Mouse (Mus musculus): ENCODE data around the gene Fgf12. TPM values are rescaled to one million over a fixed set of nuclear protein-coding genes. Genes with fewer than 3 reads are reported as not detected.

Gene Fgf12
- polyA plus RNA-seq, 1 experiment from 2014 or later, result 0.74 TPM

GRCm38 (mm10) chr16:28389114-28389513 is 363.8 kb downstream of the Fgf12 start:
- WGBS, result 71% methylated on average over 4 of the region's 4 CpGs
- ATAC-seq (ENCODE audit: low FRiP score, low TSS enrichment), result no peak
- Histone ChIP-seq H3K4me3 (ENCODE audit: low read depth, low read length) (no peak overlapping the region), H3K4me1 (replicated peaks; ENCODE audit: control insufficient read depth, insufficient read depth) (no peaks in the 10 kb centered on the region), H3K9ac (ENCODE audit: low read length) (no peak overlapping the region), H3K4me2 (replicated peaks; ENCODE audit: low read depth) (no peak overlapping the region), H3K27ac (replicated peaks) (no peak overlapping the region), H3K36me3 (ENCODE audit: control insufficient read depth, insufficient read depth, low read length) (no peaks in the 10 kb centered on the region), H3K27me3 (ENCODE audit: control insufficient read depth, insufficient read depth, low read length) (no peaks in the 10 kb centered on the region), H3K9me3 (ENCODE audit: control insufficient read depth, low read length) (no peaks in the 10 kb centered on the region)
- no peak for DNase-seq (ENCODE audit: low spot score)
- TF ChIP-seq CTCF (IDR thresholded peaks at IDR 0.05; ENCODE audit: low read depth), result no peak
- TF ChIP-seq EP300 (optimal IDR thresholded peaks at IDR 0.05), result no peak

GRCm38 (mm10) chr16:28374790-28375189 is 378.1 kb downstream of the Fgf12 start:
- Histone ChIP-seq H3K27ac (replicated peaks) (no peak overlapping the region), H3K4me3 (ENCODE audit: low read depth, low read length) (no peak overlapping the region), H3K9me3 (ENCODE audit: control insufficient read depth, low read length) (no peaks in the 10 kb centered on the region), H3K36me3 (ENCODE audit: control insufficient read depth, insufficient read depth, low read length) (no peaks in the 10 kb centered on the region), H3K27me3 (ENCODE audit: control insufficient read depth, insufficient read depth, low read length) (no peaks in the 10 kb centered on the region), H3K9ac (ENCODE audit: low read length) (no peak overlapping the region), H3K4me1 (replicated peaks; ENCODE audit: control insufficient read depth, insufficient read depth) (no peaks in the 10 kb centered on the region), H3K4me2 (replicated peaks; ENCODE audit: low read depth) (no peak overlapping the region)
- no peak for TF ChIP-seq CTCF (IDR thresholded peaks at IDR 0.05; ENCODE audit: low read depth)
- TF ChIP-seq EP300 (optimal IDR thresholded peaks at IDR 0.05), result no peak
- 67% methylated on average over 2 of the region's 2 CpGs for WGBS
- ATAC-seq (ENCODE audit: low FRiP score, low TSS enrichment) (no peak), DNase-seq (ENCODE audit: low spot score) (no peak)

- H3K9ac ChIP-seq (ENCODE audit: low read length), result no peak overlapping the region
- TF ChIP-seq CTCF (IDR thresholded peaks at IDR 0.05; ENCODE audit: low read depth), result no peak
- no peak for TF ChIP-seq EP300 (optimal IDR thresholded peaks at IDR 0.05)
- DNase-seq (ENCODE audit: low spot score), result no peak
Measured at GRCm38 (mm10) chr16:28373311-28373710, 379.6 kb downstream of the Fgf12 start.

GRCm38 (mm10) chr16:28350624-28351023 is 402.2 kb downstream of the Fgf12 start:
- Histone ChIP-seq H3K27ac (replicated peaks) (no peak overlapping the region), H3K9ac (ENCODE audit: low read length) (no peak overlapping the region), H3K4me3 (ENCODE audit: low read depth, low read length) (no peak overlapping the region), H3K27me3 (ENCODE audit: control insufficient read depth, insufficient read depth, low read length) (no peaks in the 10 kb centered on the region), H3K9me3 (ENCODE audit: control insufficient read depth, low read length) (no peaks in the 10 kb centered on the region), H3K4me1 (replicated peaks; ENCODE audit: control insufficient read depth, insufficient read depth) (no peaks in the 10 kb centered on the region), H3K36me3 (ENCODE audit: control insufficient read depth, insufficient read depth, low read length) (no peaks in the 10 kb centered on the region), H3K4me2 (replicated peaks; ENCODE audit: low read depth) (no peak overlapping the region)
- no peak for ATAC-seq (ENCODE audit: low FRiP score, low TSS enrichment)
- DNase-seq (ENCODE audit: low spot score), result no peak
- TF ChIP-seq CTCF (IDR thresholded peaks at IDR 0.05; ENCODE audit: low read depth), result no peak
- TF ChIP-seq EP300 (optimal IDR thresholded peaks at IDR 0.05), result no peak
- WGBS, result 44% methylated on average over 2 of the region's 2 CpGs

More at GRCm38 (mm10) chr16:28373311-28373710, 379.6 kb downstream of the Fgf12 start:
- no peaks in the 10 kb centered on the region for H3K36me3 ChIP-seq (ENCODE audit: control insufficient read depth, insufficient read depth, low read length)
- H3K9me3 ChIP-seq (ENCODE audit: control insufficient read depth, low read length), result no peaks in the 10 kb centered on the region
- no peak overlapping the region for H3K4me3 ChIP-seq (ENCODE audit: low read depth, low read length)
- H3K4me1 ChIP-seq (replicated peaks; ENCODE audit: control insufficient read depth, insufficient read depth), result no peaks in the 10 kb centered on the region
- H3K27ac ChIP-seq (replicated peaks), result no peak overlapping the region
- H3K4me2 ChIP-seq (replicated peaks; ENCODE audit: low read depth), result no peak overlapping the region
- ATAC-seq (ENCODE audit: low FRiP score, low TSS enrichment), result no peak
- no peaks in the 10 kb centered on the region for H3K27me3 ChIP-seq (ENCODE audit: control insufficient read depth, insufficient read depth, low read length)

- DNase-seq (ENCODE audit: low spot score) (no peak), ATAC-seq (ENCODE audit: low FRiP score, low TSS enrichment) (no peak)
- WGBS, result 40% methylated on average over 6 of the region's 6 CpGs
- Histone ChIP-seq H3K4me2 (replicated peaks; ENCODE audit: low read depth) (no peak overlapping the region), H3K4me3 (ENCODE audit: low read depth, low read length) (no peak overlapping the region), H3K27ac (replicated peaks) (no peak overlapping the region), H3K4me1 (replicated peaks; ENCODE audit: control insufficient read depth, insufficient read depth) (no peaks in the 10 kb centered on the region), H3K27me3 (ENCODE audit: control insufficient read depth, insufficient read depth, low read length) (no peaks in the 10 kb centered on the region), H3K9ac (ENCODE audit: low read length) (no peak overlapping the region), H3K9me3 (ENCODE audit: control insufficient read depth, low read length) (no peaks in the 10 kb centered on the region), H3K36me3 (ENCODE audit: control insufficient read depth, insufficient read depth, low read length) (no peaks in the 10 kb centered on the region)
- no peak for TF ChIP-seq EP300 (optimal IDR thresholded peaks at IDR 0.05)
- TF ChIP-seq CTCF (IDR thresholded peaks at IDR 0.05; ENCODE audit: low read depth), result no peak
Measured at GRCm38 (mm10) chr16:28345323-28345722, 407.5 kb downstream of the Fgf12 start.

- no peaks in the 10 kb centered on the region for H3K4me1 ChIP-seq (replicated peaks; ENCODE audit: control insufficient read depth, insufficient read depth)
- no peaks in the 10 kb centered on the region for H3K9me3 ChIP-seq (ENCODE audit: control insufficient read depth, low read length)
- no peaks in the 10 kb centered on the region for H3K27me3 ChIP-seq (ENCODE audit: control insufficient read depth, insufficient read depth, low read length)
- 82% methylated on average over 1 of the region's 1 CpGs for WGBS
- H3K4me2 ChIP-seq (replicated peaks; ENCODE audit: low read depth), result no peak overlapping the region
- no peak for ATAC-seq (ENCODE audit: low FRiP score, low TSS enrichment)
- H3K9ac ChIP-seq (ENCODE audit: low read length), result no peak overlapping the region
- DNase-seq (ENCODE audit: low spot score), result no peak
- no peak for TF ChIP-seq EP300 (optimal IDR thresholded peaks at IDR 0.05)
- peak; percentile 43 for TF ChIP-seq CTCF (IDR thresholded peaks at IDR 0.05; ENCODE audit: low read depth)
- no peak overlapping the region for H3K4me3 ChIP-seq (ENCODE audit: low read depth, low read length)
- no peak overlapping the region for H3K27ac ChIP-seq (replicated peaks)
- no peaks in the 10 kb centered on the region for H3K36me3 ChIP-seq (ENCODE audit: control insufficient read depth, insufficient read depth, low read length)
Measured at GRCm38 (mm10) chr16:28337930-28338329, 414.9 kb downstream of the Fgf12 start.
